Mouse (Mus musculus): Measurements from ENCODE around the gene Rfesd.

- no peak for TF ChIP-seq GATA1 (IDR thresholded peaks at IDR 0.05; ENCODE audit: borderline replicate concordance, low read length)
- TF ChIP-seq FLI1 (IDR thresholded peaks at IDR 0.05; ENCODE audit: low read length): no peak
Observed at GRCm38 (mm10) chr13:76042455-76042854, 23.9 kb upstream of the Rfesd start.
